Mouse (Mus musculus) CD4-positive helper T cell, adult 2 months (primary cell): Measurements from ENCODE around the gene Etd.
"Not testable (repeated sequence)": the region's sequence is repeated elsewhere in the genome, so short reads cannot be mapped to it uniquely, and the experiment has no call there.

ENCODE experiments used
- DNase-seq: peaks from one replicate; pipeline ENCODE4 v3.0.0-alpha.2; 2012; ENCODE audit warnings: low read depth, missing footprints, low spot score

Etd gene

GRCm38 (mm10) chrX:53434618-53435017 is at the start of gene Etd:
Gene Etd (plus strand): TSS chrX:53434918.
- no peak for DNase-seq

DNA sequence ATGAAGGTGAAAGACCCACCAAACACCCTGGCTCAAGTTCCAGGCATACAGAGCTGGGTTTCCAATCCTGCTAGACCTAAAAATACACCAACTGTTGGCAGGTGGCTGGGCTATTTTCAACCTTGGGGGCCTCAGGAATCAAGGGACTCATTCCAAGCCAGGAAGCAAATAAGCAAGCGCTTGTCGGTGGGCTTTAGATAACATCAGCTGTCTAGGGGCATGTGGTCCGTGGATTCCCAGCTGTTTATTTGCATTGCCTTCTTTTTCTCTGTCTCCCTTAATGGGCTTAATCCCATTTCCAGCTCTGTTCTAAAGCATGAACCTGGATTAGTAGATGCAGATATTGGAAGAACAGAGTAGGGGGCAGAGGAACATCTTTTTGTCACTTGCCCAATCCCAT is 48.4 kb upstream of the Etd start:
- DNase-seq, result no peak

DNA sequence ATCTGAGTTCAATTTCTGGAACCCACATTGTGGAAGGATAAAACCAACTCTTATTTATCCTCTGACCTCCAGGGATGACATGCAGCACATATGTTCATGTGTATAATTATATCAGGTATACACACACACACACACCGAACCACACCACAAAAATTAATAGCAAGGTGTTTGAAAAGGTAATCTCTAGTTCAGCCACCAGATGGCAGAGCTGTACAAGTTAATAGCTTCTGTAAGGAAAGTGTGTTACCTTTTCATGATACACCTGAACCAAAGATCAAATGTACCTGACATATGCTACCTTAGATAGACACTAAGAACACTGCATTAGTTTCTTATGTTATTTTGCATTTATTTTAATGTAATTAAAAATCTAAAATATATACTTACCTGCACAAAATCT is 1.8 kb upstream of the Etd start:
- no peak for DNase-seq

DNA sequence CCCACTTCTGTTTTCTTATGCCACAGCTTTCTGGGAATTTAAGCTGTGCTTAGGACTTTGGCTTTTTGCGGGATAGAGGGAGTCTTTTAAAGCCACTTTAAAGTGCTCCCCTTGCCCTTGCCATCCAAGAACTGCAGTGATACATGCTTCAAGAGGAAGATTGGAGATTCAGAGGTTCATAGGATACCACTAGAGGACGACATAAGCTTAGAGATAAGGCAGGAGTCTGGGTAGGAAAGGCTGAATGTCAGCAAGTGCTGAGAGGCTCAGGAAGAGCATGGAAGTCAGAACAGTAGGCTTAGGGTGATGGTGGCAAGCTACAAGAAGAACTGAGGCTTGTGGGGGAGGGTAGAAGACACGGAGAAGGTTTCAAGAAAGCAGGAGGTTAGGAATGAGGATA is 24.9 kb downstream of the Etd start:
- DNase-seq, result no peak

DNA sequence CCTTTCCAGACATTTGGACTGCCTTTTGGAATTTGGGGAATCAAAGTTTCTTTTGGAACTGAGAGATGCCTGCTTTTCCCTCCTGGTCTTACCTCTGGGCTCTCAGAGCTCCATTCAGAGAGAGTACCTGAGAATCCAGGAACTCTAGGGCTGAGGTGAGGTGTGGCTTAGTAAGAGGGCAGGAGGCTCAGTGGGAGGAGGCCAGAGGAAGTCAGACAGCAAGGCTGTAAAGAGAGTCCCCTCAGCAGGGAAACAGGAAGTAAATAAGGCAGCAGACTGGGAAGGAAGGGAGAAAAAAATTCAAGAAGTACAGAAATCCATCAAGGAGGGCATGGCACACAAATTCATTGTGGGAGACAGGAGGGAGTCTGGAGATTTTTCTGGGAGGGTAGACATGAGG is 29.5 kb downstream of the Etd start:
- DNase-seq, result not testable (repeated sequence)
